Mouse (Mus musculus) embryonic fibroblast, embryonic 13.5 days (primary cell): Measurements from ENCODE around the gene Zfp775.

Experiments
- CTCF ChIP-seq: IDR thresholded peaks from 2 replicates; pipeline ENCODE4 v1.5.1; 2011; ENCODE audit warnings: mild to moderate bottlenecking, control low read depth, low read length, moderate library complexity, borderline replicate concordance; ENCODE audit not compliant: insufficient read depth
- POLR2A ChIP-seq: IDR thresholded peaks from 2 replicates; pipeline ENCODE4 v1.6.1; 2011; ENCODE audit warnings: low read depth, mild to moderate bottlenecking, control low read depth, low read length, moderate library complexity

GRCm38 (mm10) chr6:48664750-48665149, 62.9 kb downstream of the Zfp775 start:
- no peak for TF ChIP-seq POLR2A
- TF ChIP-seq CTCF: no peak
